Mouse (Mus musculus) testis, postnatal 14 days (tissue): Measurements from ENCODE around the gene Muc1.

Source experiments
- DNase-seq: peaks from one replicate; pipeline ENCODE4 v3.0.0; 2021; ENCODE audit warnings: low spot score

Muc1 gene

GRCm38 (mm10) chr3:89270891-89271290, 42.0 kb downstream of the Muc1 start:
- DNase-seq, result no peak

- DNase-seq, result no peak
These were observed 42.9 kb downstream of the Muc1 start for GRCm38 (mm10) chr3:89271760-89272159.

GRCm38 (mm10) chr3:89276061-89276460, 47.2 kb downstream of the Muc1 start:
- no peak for DNase-seq

GRCm38 (mm10) chr3:89277281-89278021, 48.6 kb downstream of the Muc1 start:
- no peak for DNase-seq

GRCm38 (mm10) chr3:89278107-89278506, 49.2 kb downstream of the Muc1 start:
- DNase-seq, result no peak

GRCm38 (mm10) chr3:89278643-89279042, 49.8 kb downstream of the Muc1 start:
- no peak for DNase-seq

GRCm38 (mm10) chr3:89279153-89279890, 50.5 kb downstream of the Muc1 start:
- peak; percentile 70 for DNase-seq

- no peak for DNase-seq
These were observed 51.3 kb downstream of the Muc1 start for GRCm38 (mm10) chr3:89280050-89280605.

- DNase-seq, result peak; percentile 53
These were observed 52.0 kb downstream of the Muc1 start, which contains the start of gene Efna1 for GRCm38 (mm10) chr3:89280606-89281511. Gene Efna1 (minus strand): TSS chr3:89281142.

GRCm38 (mm10) chr3:89281579-89282290, 52.9 kb downstream of the Muc1 start:
- DNase-seq, result peak; percentile 81

GRCm38 (mm10) chr3:89282291-89282643, 53.4 kb downstream of the Muc1 start:
- DNase-seq, result no peak
